Mouse (Mus musculus) embryonic fibroblast, embryonic 13.5 days (primary cell): ENCODE data around the gene C1ql4. TPM values are rescaled to one million over a fixed set of nuclear protein-coding genes. Genes with fewer than 3 reads are reported as not detected.

ENCODE experiments used
- H3K27ac ChIP-seq: 2 replicates; pipeline ENCODE4 v1.5.1; 2012; ENCODE audit warnings: low read length, control low read depth, inconsistent platforms; ENCODE audit not compliant: insufficient read depth
- H3K4me1 ChIP-seq: 2 replicates; pipeline ENCODE4 v1.6.1; 2011; ENCODE audit warnings: low read length; ENCODE audit not compliant: control insufficient read depth, insufficient read depth
- H3K4me3 ChIP-seq: 2 replicates; pipeline ENCODE4 v1.5.1; 2011; ENCODE audit warnings: mild to moderate bottlenecking, control low read depth, low read length; ENCODE audit not compliant: insufficient read depth
- CTCF ChIP-seq: IDR thresholded peaks from 2 replicates; pipeline ENCODE4 v1.5.1; 2011; ENCODE audit warnings: mild to moderate bottlenecking, control low read depth, low read length, moderate library complexity, borderline replicate concordance; ENCODE audit not compliant: insufficient read depth
- POLR2A ChIP-seq: IDR thresholded peaks from 2 replicates; pipeline ENCODE4 v1.6.1; 2011; ENCODE audit warnings: low read depth, mild to moderate bottlenecking, control low read depth, low read length, moderate library complexity
- polyA plus RNA-seq: library from polyadenylated mRNA; stranded (reverse); fragments of >200 nt; gene quantifications from 2 replicates; pipeline ENCODE4 v1.2.4, GENCODE M21; 2011; ENCODE audit warnings: low read depth; ENCODE audit not compliant: missing spikeins, insufficient read length

The C1ql4 gene
- polyA plus RNA-seq, 1 experiment, result not detected

GRCm38 (mm10) chr15:99092870-99093269 lies 5.3 kb upstream of the C1ql4 start, which contains the start of gene Dnajc22:
Gene Dnajc22, plus strand, starts transcription at chr15:99093170.
- TF ChIP-seq POLR2A (no peak), CTCF (no peak)
- H3K4me3 ChIP-seq, result peak within 1 kb of the TSS; percentile 14; the same call in 1 of the 2 replicates
- no peaks in the 10 kb centered on the region for H3K4me1 ChIP-seq
- no peak within 1 kb of the TSS for H3K27ac ChIP-seq

GRCm38 (mm10) chr15:99089069-99089468 lies 1.5 kb upstream of the C1ql4 start:
- no peak overlapping the region for H3K4me3 ChIP-seq
- H3K4me1 ChIP-seq, result no peaks in the 10 kb centered on the region
- no peak overlapping the region for H3K27ac ChIP-seq
- TF ChIP-seq POLR2A, result no peak
- no peak for TF ChIP-seq CTCF

DNA sequence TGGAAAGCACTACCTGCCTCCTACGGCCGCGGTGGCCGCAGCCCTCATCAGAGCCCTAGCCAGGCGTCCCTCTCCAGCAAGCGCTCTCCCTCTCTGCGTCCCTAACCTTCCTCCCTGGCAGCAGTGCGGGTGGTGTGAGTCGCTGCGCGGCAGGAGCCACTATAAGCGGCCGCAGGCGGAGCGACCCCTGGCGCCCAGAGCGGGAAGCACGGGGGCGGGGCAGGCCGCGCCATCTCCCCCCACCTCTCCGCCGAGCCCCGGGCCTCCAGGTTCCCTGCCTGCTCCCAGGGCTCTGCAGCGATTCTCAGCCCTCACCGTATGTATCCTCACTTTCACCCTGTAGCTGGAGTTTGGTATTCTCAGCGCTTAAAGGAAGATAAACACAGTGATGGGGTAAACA lies 675 bp upstream of the C1ql4 start:
- Histone ChIP-seq H3K27ac (no peak overlapping the region), H3K4me1 (no peaks in the 10 kb centered on the region), H3K4me3 (no peak overlapping the region)
- TF ChIP-seq CTCF (peak; percentile 48), POLR2A (no peak)

DNA sequence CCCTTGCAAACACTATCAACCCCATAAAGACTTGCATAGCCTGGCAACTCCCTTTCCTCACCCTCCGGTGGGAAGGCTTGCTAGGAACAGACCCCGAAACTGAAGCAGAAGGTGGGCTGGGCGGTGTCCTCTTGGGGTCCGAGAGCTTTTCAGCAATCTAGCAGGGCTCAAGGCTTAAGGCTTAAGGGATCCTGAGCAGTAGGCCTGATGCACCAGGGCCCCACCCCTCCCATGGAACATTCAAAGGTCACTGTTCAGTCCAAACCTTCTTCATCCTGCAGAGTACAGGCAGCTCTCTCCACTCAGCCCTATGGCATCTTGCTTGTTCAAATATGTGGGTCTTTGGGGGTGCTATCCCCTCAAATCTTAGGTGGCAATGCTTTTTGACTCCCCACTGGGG lies 1.6 kb downstream of the C1ql4 start:
- no peaks in the 10 kb centered on the region for H3K4me1 ChIP-seq
- H3K27ac ChIP-seq, result no peak overlapping the region
- no peak overlapping the region for H3K4me3 ChIP-seq
- TF ChIP-seq CTCF (no peak), POLR2A (no peak)

DNA sequence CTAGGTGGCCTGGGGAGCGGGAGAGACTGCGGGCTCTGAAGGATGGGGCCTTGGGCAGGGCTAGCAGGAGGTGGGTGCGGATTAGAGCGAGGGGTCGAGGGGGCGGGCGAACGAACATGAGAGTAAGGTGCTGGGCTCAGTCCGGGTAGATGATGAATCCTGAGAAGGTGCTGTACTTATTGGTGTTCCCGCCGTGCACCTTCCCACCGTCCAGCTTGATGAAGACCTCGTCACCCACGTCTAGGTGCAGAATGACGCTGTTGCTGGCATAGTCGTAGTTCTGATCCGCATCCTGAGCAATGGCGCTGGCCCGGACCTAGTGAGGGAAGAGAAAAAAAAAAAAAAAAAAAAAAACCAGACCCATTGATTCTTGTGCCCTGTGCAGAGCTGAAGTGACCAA lies 3.0 kb downstream of the C1ql4 start:
- H3K27ac ChIP-seq, result no peak overlapping the region
- H3K4me3 ChIP-seq, result no peak overlapping the region
- TF ChIP-seq CTCF, result no peak
- TF ChIP-seq POLR2A, result no peak
- no peaks in the 10 kb centered on the region for H3K4me1 ChIP-seq

GRCm38 (mm10) chr15:99083867-99084557 lies 3.6 kb downstream of the C1ql4 start:
- Histone ChIP-seq H3K4me3 (no peak overlapping the region), H3K4me1 (no peaks in the 10 kb centered on the region), H3K27ac (no peak overlapping the region)
- no peak for TF ChIP-seq CTCF
- TF ChIP-seq POLR2A, result no peak

DNA sequence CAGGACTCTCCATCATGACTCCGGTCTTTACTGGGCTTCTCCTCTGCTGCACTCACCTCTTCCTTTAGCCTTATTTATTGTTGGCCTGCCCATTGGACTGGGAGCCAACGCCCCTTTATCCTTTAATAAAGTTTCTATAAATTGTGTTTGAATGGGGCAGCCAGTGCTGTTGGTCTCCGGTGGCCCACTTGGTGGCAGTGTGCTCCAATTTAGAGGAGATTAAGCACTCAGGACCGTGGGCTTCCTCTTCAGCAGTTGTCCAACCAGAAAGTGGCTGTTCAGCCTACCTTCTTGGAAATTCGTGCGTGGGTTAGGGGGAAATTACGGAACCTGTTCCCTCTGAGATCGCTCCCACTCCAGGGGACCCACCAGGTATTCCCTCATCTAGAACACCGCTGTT lies 4.4 kb downstream of the C1ql4 start:
- no peak overlapping the region for H3K27ac ChIP-seq
- H3K4me3 ChIP-seq, result no peak overlapping the region
- no peaks in the 10 kb centered on the region for H3K4me1 ChIP-seq
- TF ChIP-seq CTCF (peak; percentile 45; the same call in 1 of the 2 replicates), POLR2A (no peak)

GRCm38 (mm10) chr15:99082840-99083239 lies 4.8 kb downstream of the C1ql4 start:
- Histone ChIP-seq H3K4me1 (no peaks in the 10 kb centered on the region), H3K4me3 (no peak overlapping the region), H3K27ac (no peak overlapping the region)
- TF ChIP-seq POLR2A, result no peak
- no peak for TF ChIP-seq CTCF

DNA sequence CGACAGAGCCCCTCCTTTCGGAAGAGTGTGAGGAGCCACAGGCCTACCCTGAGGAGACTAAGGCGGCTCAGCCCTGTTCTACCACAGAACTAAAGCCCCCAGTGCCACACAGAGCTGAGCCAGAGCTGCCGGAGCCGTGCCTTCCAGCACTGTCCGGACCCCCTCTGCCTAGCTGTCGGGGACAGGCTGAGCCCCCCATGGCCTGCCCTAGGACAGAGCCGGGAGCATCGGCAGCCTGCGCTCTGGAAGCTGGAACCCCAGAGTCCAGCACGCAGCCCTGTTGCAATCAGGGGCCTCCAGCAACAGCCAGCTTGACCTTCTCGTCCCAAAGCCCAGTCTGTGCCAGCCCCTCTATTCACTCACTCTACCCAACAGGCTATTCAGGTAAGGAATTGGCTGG lies 5.3 kb downstream of the C1ql4 start:
- Histone ChIP-seq H3K4me1 (no peaks in the 10 kb centered on the region), H3K4me3 (no peak overlapping the region), H3K27ac (no peak overlapping the region)
- TF ChIP-seq CTCF (no peak), POLR2A (no peak)

DNA sequence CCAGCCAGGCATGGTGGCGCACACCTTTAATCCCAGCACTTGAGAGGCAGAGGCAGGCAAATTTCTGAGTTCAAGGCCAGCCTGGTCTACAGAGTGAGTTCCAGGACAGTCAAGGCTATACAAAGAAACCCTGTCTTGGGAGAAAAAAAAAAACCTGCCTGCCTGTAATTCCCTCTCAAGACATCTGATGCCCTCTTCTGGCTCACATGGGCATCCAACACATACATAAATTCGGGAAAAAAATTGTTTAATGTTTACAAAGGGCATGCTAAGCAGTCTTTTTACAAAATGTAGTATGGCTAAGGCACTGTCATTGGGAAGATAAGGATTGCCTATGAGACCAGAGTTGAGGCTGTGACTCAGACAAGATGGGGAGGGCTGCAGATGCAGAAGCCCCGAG lies 7.8 kb downstream of the C1ql4 start:
- Histone ChIP-seq H3K4me3 (no peak overlapping the region), H3K4me1 (peaks cover 2% of the 10 kb centered on the region; the same call in 1 of the 2 replicates), H3K27ac (no peak overlapping the region)
- TF ChIP-seq CTCF, result no peak
- TF ChIP-seq POLR2A, result no peak
